Mouse (Mus musculus) natural killer cell, adult 2 months (primary cell): ENCODE measurements around the gene Klrb1f.
"Not testable (repeated sequence)": the region's sequence is repeated elsewhere in the genome, so short reads cannot be mapped to it uniquely, and the experiment has no call there.

Experiments used
- DNase-seq, 2 experiments: peaks; one replicate each; pipeline ENCODE4 v3.0.0; 2022; ENCODE audit warnings: low spot score in 2 of 2

Gene Klrb1f

GRCm38 (mm10) chr6:129045601-129046000 is at the start of gene Klrb1f:
Gene Klrb1f (plus strand): TSS chr6:129045901.
- DNase-seq: no peak

GRCm38 (mm10) chr6:128996054-128996767 is 49.5 kb upstream of the Klrb1f start:
- DNase-seq: no peak

GRCm38 (mm10) chr6:128996768-128997442 is 48.8 kb upstream of the Klrb1f start:
- DNase-seq: no peak

- DNase-seq: no peak
These were observed 44.3 kb upstream of the Klrb1f start for GRCm38 (mm10) chr6:129001392-129001791.

- no peak for DNase-seq
These were observed 37.1 kb upstream of the Klrb1f start for GRCm38 (mm10) chr6:129008552-129008951.

GRCm38 (mm10) chr6:129009846-129010504 is 35.7 kb upstream of the Klrb1f start:
- not testable (repeated sequence) for DNase-seq

GRCm38 (mm10) chr6:129010505-129010873 is 35.2 kb upstream of the Klrb1f start:
- DNase-seq: no peak

- DNase-seq: not testable (repeated sequence)
These were observed 33.7 kb upstream of the Klrb1f start for GRCm38 (mm10) chr6:129012012-129012411.

GRCm38 (mm10) chr6:129012966-129013365 is 32.7 kb upstream of the Klrb1f start:
- DNase-seq: no peak

- DNase-seq: no peak
These were observed 31.9 kb upstream of the Klrb1f start for GRCm38 (mm10) chr6:129013762-129014276.

GRCm38 (mm10) chr6:129014399-129014798 is 31.3 kb upstream of the Klrb1f start:
- DNase-seq: no peak

- no peak for DNase-seq
These were observed 18.1 kb upstream of the Klrb1f start for GRCm38 (mm10) chr6:129027451-129028248.

- DNase-seq: no peak
These were observed 15.4 kb upstream of the Klrb1f start for GRCm38 (mm10) chr6:129030175-129030824.

- no peak for DNase-seq
These were observed 14.7 kb upstream of the Klrb1f start for GRCm38 (mm10) chr6:129030964-129031363.

- peak in 1 of 2 experiments; percentile 47 for DNase-seq
These were observed 12.3 kb upstream of the Klrb1f start for GRCm38 (mm10) chr6:129033397-129033796.

GRCm38 (mm10) chr6:129035017-129035416 is 10.7 kb upstream of the Klrb1f start:
- no peak for DNase-seq

GRCm38 (mm10) chr6:129036326-129036725 is 9.4 kb upstream of the Klrb1f start:
- no peak for DNase-seq

GRCm38 (mm10) chr6:129036890-129037463 is 8.7 kb upstream of the Klrb1f start:
- DNase-seq: peak; percentile 63 to 75

GRCm38 (mm10) chr6:129041470-129041869 is 4.2 kb upstream of the Klrb1f start:
- DNase-seq: no peak

GRCm38 (mm10) chr6:129042470-129042869 is 3.2 kb upstream of the Klrb1f start:
- DNase-seq: no peak

- DNase-seq: no peak
These were observed 2.7 kb downstream of the Klrb1f start for GRCm38 (mm10) chr6:129048381-129048780.
